Mouse (Mus musculus) lung, postnatal 0 days (tissue): ENCODE results near the gene Trim47.

Experiments used
- CTCF ChIP-seq: IDR thresholded peaks from 2 replicates; pipeline ENCODE4 v1.5.1; 2016; ENCODE audit warnings: antibody characterized with exemption, mild to moderate bottlenecking
- EP300 ChIP-seq: IDR thresholded peaks from 2 replicates; pipeline ENCODE4 v1.6.1; 2016; ENCODE audit warnings: antibody characterized with exemption, mild to moderate bottlenecking, control low read depth

DNA sequence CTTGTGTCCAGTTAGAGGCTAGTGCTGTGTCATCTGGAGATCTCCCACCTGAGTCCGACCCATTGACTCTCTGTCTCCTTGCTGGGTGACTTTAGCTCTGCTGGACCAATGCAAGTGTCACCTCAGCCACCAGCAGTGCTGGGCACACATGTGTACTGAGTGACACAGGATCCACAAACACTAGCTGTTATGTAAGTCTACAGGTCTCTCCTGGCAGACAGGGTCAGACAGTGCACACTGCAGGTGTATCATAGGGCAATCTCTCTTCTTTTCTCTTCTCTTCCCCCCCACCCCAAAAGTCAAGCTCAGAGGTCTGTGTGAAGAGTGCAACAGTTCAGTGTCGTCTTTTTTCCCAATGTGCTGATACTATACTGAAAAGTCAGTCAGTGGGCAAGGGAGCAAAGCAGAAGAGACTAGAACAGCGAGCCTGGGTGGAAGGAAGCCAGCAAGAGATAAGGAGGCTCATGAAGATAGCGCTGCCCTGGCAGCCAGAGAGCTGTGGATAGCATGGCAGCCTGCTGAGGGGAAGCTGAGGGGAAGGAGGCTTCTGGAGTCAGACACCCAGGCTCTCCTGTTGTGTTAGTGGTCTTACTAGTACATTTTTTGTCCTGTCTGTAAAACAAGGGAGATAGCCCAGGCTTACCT is 69.7 kb downstream of the Trim47 start:
- no peak for TF ChIP-seq CTCF
- no peak for TF ChIP-seq EP300
